Mouse (Mus musculus) retina, embryonic 14.5 days (tissue): ENCODE data around the gene Prx.

Experiments
- DNase-seq: peaks from one replicate; pipeline ENCODE4 v3.0.0-alpha.2; 2015; ENCODE audit warnings: low spot score

Prx gene

GRCm38 (mm10) chr7:27560978-27561377 lies 61.9 kb downstream of the Prx start:
- DNase-seq: no peak
